Mouse (Mus musculus): ENCODE data around the gene Zfp932. TPM values are rescaled to one million over a fixed set of nuclear protein-coding genes. Genes with fewer than 3 reads are reported as not detected.
"Not testable (repeated sequence)": the region's sequence is repeated elsewhere in the genome, so short reads cannot be mapped to it uniquely, and the experiment has no call there.

Zfp932 gene
- 10 to 100 TPM; 53.6 to 56.0 TPM for total RNA-seq (2021)

DNA sequence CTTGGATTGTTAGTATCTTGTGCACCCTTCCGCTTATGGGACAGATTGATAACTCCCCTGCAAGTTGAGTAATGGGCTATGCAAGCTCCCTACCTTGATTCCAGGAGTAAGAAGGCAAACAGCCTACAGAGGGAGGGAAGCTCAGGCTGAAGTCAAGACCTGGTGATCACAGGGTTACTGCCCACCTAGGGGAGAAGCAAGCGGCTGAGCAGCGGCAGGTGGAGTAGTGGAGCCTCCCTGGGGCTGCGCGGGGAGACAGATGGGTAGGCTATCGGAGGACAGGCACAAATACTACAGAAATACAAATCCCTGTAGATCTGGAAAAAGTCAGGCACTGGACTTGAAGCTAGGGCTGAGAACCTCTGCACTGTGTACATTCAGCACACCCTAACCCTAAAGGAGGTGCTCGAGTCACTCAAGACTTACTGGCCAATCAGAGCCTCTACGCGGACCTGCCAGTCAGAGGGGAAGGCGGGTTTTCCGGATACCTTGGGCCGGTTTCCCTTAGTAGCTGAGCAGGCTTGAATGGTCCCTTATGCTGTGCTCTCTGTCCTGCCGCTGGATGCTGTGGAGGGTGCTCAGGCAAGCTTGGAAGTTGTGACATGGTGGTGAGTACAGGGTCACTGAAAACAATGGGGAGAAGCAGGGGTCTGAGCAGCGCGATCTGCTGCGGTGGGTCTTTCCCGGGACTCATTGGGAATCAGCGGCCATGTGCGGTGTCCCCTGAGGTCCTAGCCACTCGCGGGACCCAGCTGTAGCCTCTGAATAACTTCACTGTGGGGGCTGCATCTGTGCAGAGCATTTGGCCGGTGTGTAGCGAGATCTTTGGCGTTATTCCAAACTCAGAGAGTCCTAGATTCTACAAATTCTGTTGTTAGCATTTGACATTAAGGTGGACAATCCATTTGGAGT, at the start of gene Zfp932:
Zfp932 (plus strand) TSS at position 496 of the 912 bp plus-strand sequence.
- peak; percentile 78 to 85 for DNase-seq (ENCODE audit: extremely low spot score in 1 of 2, low spot score in 2 of 2)
- intact Hi-C loops (cut with DNase I), result loop anchor here (2.0 kb wide), 1 partner anchor 69 kb away; no protein-coding TSS in a partner anchor

DNA sequence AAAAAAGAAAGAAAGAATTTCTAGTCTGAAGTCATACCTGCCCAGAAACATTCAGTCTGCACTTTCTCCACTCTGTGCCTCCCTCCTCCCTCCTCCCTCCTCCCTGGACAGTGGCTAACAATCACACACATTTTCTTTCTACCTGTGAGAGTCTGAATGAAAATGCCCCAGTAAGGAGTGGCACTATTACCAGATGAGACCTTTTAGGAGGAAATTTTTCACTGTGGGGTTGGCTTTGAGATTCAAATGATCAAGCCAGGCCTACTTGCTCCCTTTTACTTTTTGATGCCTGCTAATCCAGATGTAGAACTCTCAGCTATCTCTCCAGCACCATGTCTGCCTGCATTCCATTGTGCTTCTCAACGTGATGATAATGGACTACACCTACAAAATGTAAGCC, 46.0 kb upstream of the Zfp932 start:
- no peak for DNase-seq (ENCODE audit: extremely low spot score in 1 of 2, low spot score in 2 of 2)
- intact Hi-C loops (cut with DNase I), result no loop called here

DNA sequence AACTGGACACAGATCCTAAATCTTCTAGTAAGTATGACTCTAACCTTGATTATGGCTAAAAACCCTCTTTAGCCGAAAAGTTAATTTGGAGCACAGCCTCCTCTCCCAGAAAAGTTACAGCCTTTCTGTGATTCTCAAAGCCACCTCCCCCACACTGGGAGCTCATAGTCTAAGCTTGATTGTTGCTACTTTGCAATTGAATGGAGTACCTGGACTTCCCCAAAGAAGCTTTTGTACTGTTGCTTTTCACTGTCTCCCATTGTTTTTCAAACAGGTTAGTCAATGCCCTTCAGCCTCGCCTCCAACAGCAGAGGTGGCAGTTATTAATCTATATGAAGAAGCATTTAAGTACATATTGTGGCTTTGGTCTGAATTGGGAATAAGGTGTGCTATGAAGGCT, 15.6 kb upstream of the Zfp932 start:
- intact Hi-C loops (cut with DNase I); DNase-seq (ENCODE audit: extremely low spot score in 1 of 2, low spot score in 2 of 2): not testable (repeated sequence)

DNA sequence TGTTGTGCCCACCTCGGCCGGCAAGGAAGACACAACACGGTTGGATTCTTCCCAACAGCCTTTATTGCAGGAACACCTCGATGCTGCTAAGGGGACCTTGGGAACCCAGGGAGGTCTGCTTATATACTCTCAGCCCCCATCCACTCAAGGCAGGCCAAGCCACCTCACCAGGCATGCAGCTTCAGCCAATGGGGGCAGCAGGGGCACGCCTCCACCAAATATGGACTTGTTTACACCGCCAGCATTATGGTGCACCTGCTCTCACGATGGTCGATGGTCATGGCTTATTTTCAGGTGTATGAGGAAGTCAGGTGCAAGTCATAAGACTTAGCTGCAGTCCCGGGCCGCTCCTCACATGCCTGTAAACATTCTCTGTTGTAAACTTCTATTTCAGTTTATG, 860 bp upstream of the Zfp932 start:
- DNase-seq (ENCODE audit: extremely low spot score in 1 of 2, low spot score in 2 of 2), result peak in 1 of 2 experiments; percentile 21
- intact Hi-C loops (cut with DNase I), result not testable (repeated sequence)

DNA sequence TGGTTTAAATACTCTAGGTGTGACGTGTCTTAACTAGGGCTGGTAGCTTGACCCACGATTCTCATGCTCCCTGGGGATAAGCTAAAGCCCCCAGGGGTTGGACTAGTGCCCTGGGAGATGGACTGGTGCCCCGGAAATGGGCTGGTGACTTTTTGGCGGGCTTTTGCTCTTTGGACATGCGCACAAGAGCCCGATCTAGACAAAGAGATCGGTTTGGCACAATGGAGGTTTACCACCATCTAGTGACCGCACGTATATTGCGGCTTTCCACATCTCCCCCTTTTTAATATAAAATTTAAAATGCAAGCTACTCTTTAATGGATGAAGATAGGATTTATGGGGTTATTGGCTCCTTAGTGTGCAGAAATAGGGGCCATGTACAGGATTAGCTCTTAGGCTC, 19.5 kb downstream of the Zfp932 start:
- intact Hi-C loops (cut with DNase I); DNase-seq (ENCODE audit: extremely low spot score in 1 of 2, low spot score in 2 of 2): not testable (repeated sequence)

DNA sequence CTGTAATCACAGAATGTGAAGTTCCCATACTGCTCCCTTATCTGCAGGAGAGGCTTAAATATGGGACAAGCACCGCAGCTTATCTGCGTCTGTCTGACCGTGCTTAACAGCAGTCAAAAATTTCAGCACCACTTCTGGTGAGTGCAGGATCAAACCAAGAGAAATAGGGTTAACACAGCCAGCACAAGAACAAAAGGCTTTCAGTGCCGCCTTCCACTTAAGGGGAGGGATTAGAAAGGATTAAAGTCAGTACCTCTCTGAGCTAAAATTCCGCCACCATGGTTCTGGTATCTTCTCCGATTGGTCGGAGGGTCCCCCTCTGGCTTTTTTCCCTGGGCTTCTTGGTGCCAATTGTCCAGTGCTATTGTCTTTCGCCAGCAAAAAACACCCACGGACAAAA, 27.0 kb downstream of the Zfp932 start:
- intact Hi-C loops (cut with DNase I), result no loop called here
- no peak for DNase-seq (ENCODE audit: extremely low spot score in 1 of 2, low spot score in 2 of 2)

DNA sequence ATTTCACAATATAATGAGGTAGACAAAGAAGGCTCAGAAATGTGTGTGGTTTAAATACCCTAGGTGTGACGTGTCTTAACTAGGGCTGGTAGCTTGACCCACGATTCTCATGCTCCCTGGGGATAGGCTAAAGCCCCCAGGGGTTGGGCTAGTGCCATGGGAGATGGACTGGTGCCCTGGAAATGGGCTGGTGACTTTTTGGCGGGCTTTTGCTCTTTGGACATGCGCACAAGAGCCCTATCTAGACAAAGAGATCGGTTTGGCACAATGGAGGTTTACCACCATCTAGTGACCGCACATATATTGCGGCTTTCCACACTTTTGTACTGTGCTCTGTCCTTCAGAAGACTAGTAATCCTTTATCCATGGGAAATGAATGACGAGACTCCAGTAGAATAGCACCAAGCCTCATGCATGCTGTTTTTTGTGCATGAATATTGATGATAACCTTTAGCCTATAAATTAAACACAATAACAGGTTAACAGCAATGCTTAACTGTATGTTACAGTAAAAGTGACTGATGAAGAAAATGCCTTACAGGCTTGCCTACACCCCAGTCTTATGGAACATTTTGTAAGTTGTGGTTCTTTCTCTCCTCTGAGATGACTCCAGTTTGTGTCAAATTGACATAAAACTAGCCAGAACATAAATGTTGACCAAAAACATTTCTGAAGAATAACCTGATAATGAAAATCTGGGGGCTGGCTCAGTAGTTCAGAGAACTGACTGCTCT, 27.5 kb downstream of the Zfp932 start:
- intact Hi-C loops (cut with DNase I), result not testable (repeated sequence)
- peak; percentile 45 for DNase-seq (ENCODE audit: extremely low spot score in 1 of 2, low spot score in 2 of 2)

DNA sequence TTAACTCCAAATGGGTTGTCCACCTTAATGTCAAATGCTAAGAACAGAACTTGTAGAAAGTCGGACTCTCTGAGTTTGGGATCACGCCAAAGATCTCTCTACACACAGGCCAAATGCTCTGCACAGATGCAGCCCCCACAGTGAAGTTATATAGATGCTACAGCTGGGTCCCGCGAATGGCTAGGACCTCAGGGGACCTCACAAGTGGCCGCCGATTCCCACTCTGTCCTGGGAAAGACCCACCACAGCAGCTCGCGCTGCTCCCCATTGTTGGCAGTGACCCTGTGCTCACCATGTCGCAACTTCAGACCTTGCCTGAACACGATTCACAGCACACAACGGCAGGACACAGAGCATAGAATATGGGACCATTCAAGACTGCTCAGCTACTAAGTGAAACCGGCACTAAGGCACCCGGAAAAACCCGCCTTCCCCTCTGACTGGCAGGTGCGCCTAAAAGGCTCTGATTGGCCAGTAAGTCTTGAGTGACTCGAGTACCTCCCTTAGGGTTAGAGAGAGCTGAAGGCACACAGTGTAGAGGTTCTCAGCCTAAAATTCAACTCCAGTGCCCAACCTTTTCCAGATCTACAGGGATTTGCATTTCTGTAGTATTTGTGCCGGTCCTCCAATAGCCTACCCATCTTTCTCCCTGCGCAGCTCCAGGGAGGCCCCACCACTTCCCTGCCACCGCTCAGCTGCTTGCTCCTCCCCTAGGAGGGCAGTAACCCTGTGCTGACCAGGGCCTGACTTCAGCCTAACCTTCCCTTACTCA, 61.5 kb downstream of the Zfp932 start:
- peak; percentile 83 to 85 for DNase-seq (ENCODE audit: extremely low spot score in 1 of 2, low spot score in 2 of 2)
- intact Hi-C loops (cut with DNase I), result no loop called here

Other genes with a start within 250 kb of the Zfp932 start
- 1 to 10 TPM; 2.7 to 4.7 TPM for gene 4930522L14Rik, start 244.6 kb upstream of the Zfp932 start, total RNA-seq (2021)
- gene Gm15446, start 73.1 kb upstream of the Zfp932 start, total RNA-seq (2021), result 10 to 100 TPM; 37.2 to 38.6 TPM
- 10 to 100 TPM in 1 of 2 experiments, 1 to 10 TPM in 1; 9.6 to 12.0 TPM for gene Gm17655, start 76.0 kb downstream of the Zfp932 start, total RNA-seq (2021)
- gene Gm35315, start 97.9 kb downstream of the Zfp932 start, total RNA-seq (2021), result 1 to 10 TPM in 1 of 2 experiments, under 1 TPM in 1; 0.84 to 1.1 TPM
- gene Plcxd1, start 103.4 kb downstream of the Zfp932 start, total RNA-seq (2021), result 1 to 10 TPM; 5.4 to 7.3 TPM
- gene Gtpbp6, start 111.7 kb downstream of the Zfp932 start, total RNA-seq (2021), result 10 to 100 TPM; 95.4 to 100.0 TPM
- gene Zfp605, start 113.6 kb downstream of the Zfp932 start, total RNA-seq (2021), result 10 to 100 TPM; 17.0 to 17.1 TPM
- 10 to 100 TPM; 75.6 to 76.2 TPM for gene Chfr, start 139.3 kb downstream of the Zfp932 start, total RNA-seq (2021)
- 10 to 100 TPM; 43.8 to 45.5 TPM for gene Golga3, start 180.2 kb downstream of the Zfp932 start, total RNA-seq (2021)
- 10 to 100 TPM; 24.5 to 26.8 TPM for gene Ankle2, start 234.5 kb downstream of the Zfp932 start, total RNA-seq (2021)

All from left cerebral cortex, postnatal 10 days (tissue).